Mouse (Mus musculus): ENCODE results near the gene Tmie.
"Not testable (repeated sequence)": the region's sequence is repeated elsewhere in the genome, so short reads cannot be mapped to it uniquely, and the experiment has no call there.

Tmie gene

GRCm38 (mm10) chr9:110836112-110836511 is 43.8 kb downstream of the Tmie start:
- peak in 1 of 2 experiments; percentile 30 for DNase-seq (ENCODE audit: low spot score in 2 of 2)

DNA sequence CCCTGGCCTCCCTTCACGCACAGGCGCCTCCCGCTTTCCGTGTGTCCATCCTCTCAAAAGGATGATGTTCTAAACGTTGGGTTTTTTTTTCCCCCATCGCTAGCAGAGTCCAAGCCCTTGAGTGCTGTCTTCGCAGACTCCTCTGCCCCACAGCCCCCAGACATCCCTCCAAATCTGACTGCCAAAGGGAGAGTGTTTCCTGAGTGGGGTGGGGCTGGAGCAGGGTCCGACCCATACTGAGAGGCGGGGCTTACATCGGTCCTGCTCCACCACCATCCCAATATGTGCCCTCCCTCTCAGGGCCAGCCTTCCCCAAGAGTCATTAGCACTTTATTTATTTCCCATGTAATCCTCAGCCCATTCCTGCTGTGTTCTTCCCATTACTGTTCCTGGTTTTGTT is 45.0 kb downstream of the Tmie start:
- no peak for DNase-seq (ENCODE audit: low spot score in 2 of 2)

DNA sequence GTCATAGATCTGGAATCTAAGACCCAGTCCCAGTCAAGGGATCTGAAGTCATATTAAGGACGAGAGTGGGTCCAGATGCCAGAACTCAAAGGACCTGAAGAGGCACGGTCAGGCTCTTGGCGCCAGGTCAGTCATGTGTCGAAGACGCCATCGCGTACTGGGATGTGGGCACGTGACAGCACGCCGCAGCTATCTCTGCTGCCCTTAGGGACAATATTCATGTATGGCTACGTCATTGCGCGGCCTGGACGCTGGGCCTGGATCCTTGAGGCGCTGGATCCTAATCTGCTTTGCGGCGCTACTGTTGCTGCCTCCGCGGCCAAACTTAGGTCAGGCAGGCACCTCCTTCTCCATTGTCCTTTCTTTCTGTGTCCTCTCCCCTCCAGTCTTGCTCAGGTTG is 45.5 kb downstream of the Tmie start, which contains the start of gene Prss45:
Gene Prss45, plus strand, starts transcription at position 178 of the 400 bp plus-strand sequence.
- no peak for DNase-seq (ENCODE audit: low spot score in 2 of 2)

DNA sequence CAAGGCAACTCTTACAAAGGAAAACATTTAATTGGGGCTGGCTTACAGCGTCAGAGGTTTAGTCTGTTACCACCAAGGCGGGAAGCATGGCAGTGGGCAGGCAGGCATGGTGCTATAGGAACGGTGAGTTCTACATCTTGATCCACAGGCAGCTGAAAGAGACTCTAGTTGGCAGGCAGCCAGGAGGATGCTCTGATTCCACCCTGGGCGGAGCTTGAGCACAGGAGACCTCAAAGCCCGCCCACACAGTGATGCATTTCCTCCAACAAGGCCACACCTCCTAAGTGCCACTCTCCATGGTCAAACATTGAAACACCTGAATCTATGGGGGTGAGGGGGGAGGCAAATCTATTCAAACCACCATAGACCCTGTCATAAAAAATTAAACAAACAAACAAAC is 46.9 kb downstream of the Tmie start:
- DNase-seq (ENCODE audit: low spot score in 2 of 2): no peak

- DNase-seq (ENCODE audit: low spot score in 2 of 2): no peak
Measured at GRCm38 (mm10) chr9:110826390-110826789, 53.5 kb downstream of the Tmie start, which contains the start of gene Prss43. TSS of gene Prss43 (plus strand) at chr9:110826690.

DNA sequence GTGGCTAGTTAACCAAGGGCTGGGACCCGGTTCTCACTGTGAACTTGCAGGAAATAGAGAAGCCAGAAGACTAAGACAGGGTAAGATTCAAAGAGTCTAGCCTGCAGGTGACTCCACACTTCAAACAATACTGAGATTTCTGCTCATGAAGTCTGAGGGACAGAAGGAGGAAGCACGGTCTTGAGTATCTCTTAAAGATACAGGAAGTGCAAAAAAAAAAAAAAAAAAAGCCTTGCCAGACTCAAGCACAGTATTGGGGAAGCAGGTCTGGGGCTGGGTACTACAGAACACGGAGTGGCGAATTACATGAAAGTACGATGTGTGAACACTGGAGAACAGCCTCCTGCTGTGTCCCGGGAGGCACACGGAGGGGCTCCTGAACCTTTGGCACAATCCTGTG is 54.1 kb downstream of the Tmie start:
- no peak for DNase-seq (ENCODE audit: low spot score in 2 of 2)

DNA sequence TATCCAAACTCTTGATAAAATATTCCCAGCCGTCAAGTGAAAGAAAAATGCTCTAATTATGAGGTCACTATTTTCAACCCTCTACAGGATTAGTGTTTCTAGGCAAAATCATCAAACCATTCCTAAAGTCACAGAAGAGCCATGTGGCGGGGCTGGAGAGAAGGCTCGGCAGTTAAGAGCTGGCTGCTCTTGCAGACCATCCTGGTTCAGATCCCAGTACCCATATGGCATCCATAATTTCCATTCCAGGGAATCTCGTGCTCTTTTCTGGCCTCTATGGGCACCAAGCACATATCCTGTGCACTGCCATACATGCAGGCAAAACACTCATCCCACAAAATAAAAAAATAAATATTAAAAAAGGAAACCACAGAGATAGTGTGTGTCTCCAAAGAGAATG is 54.5 kb downstream of the Tmie start:
- no peak for DNase-seq (ENCODE audit: low spot score in 2 of 2)

DNA sequence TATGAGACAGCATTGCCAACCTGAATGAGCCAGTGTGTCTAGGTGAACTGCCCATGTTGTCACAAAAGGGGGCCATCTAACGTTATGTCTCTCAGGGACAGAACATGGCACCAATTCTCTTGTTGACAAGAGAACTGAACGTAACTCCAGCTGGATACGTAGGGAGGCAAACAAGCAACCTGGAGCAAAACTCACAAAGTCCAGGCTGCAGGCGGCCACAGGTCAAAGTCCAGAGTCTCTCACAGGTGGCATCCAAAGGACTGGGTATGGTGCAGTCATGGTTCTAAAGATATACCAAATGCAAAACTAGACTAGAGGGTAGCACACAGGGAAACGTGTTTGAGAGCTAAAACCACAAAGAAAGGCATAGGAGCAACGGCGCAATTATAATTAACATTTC is 58.5 kb downstream of the Tmie start:
- DNase-seq (ENCODE audit: low spot score in 2 of 2): no peak

DNA sequence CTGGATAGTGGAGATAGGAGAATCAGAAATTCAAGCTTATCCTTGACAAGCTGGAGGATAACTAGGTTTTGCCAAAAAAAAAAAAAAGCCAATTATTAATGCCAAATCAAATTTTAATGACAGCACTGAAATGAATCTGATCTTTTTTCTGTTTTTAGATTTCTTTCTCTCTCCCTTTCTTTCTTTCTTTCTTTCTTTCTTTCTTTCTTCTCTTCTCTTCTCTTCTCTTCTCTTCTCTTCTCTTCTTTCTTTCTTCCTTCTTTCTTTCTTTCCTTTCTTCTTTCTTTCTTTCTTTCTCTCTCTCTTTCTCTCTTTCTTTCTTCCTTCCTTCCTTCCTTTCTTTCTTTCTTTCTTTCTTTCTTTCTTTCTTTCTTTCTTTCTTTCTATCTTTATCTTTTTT is 59.4 kb downstream of the Tmie start:
- DNase-seq (ENCODE audit: low spot score in 2 of 2): not testable (repeated sequence)

Data from right cerebral cortex, adult 2 months (tissue).